Mouse (Mus musculus) liver, embryonic 12.5 days (tissue): ENCODE results near the gene Dirc2. TPM values are rescaled to one million over a fixed set of nuclear protein-coding genes. Genes with fewer than 3 reads are reported as not detected.

ENCODE experiments used
- ATAC-seq: fragments of 200-750 bp; cut with Nextera tagmentation; 2 replicates; pipeline ENCODE4 v1.8.0; 2017; ENCODE audit warnings: moderate number of reproducible peaks, mild to moderate bottlenecking, moderate library complexity
- H3K27ac ChIP-seq: fragments of 300-500 bp; sonication (generic); 2 replicates; pipeline ENCODE4 v1.5.1; 2016; ENCODE audit warnings: mild to moderate bottlenecking
- H3K27me3 ChIP-seq: fragments of 300-500 bp; sonication (generic); replicated peaks from 2 replicates; pipeline ENCODE4 v1.6.1; 2016; ENCODE audit warnings: mild to moderate bottlenecking, moderate library complexity
- H3K36me3 ChIP-seq: fragments of 300-500 bp; sonication (generic); 2 replicates; pipeline ENCODE4 v1.6.1; 2016; ENCODE audit warnings: mild to moderate bottlenecking, moderate library complexity
- H3K4me1 ChIP-seq: fragments of 300-500 bp; sonication (generic); 2 replicates; pipeline ENCODE4 v1.6.1; 2016
- H3K4me2 ChIP-seq: fragments of 300-500 bp; sonication (generic); 2 replicates; pipeline ENCODE4 v1.6.1; 2016; ENCODE audit warnings: mild to moderate bottlenecking, moderate library complexity
- H3K4me3 ChIP-seq: fragments of 300-500 bp; sonication (generic); 2 replicates; pipeline ENCODE4 v1.5.1; 2016; ENCODE audit warnings: mild to moderate bottlenecking, moderate library complexity
- H3K9ac ChIP-seq: fragments of 300-500 bp; sonication (generic); 2 replicates; pipeline ENCODE4 v1.6.1; 2016; ENCODE audit warnings: mild to moderate bottlenecking, moderate library complexity
- H3K9me3 ChIP-seq: fragments of 300-500 bp; sonication (generic); replicated peaks from 2 replicates; pipeline ENCODE4 v1.6.1; 2016; ENCODE audit warnings: mild to moderate bottlenecking, moderate library complexity
- WGBS: fragments of 180-500 bp; shearing (Covaris S2); methylation state at CpG from one replicate; pipeline ENCODE4 v1.1.7; 2016; ENCODE audit not compliant: insufficient replicate concordance; 5-methylcytosine and 5-hydroxymethylcytosine counted together
- polyA plus RNA-seq: library from polyadenylated mRNA; unstranded; fragments of >200 nt; fragmentation: Nextera tagmentation; extraction: Ambion mirVana; gene quantifications from 2 replicates; pipeline ENCODE4 v1.2.1, GENCODE M21; 2016

The Dirc2 gene
- polyA plus RNA-seq, 1 experiment from 2014 or later = 7.1 TPM

DNA sequence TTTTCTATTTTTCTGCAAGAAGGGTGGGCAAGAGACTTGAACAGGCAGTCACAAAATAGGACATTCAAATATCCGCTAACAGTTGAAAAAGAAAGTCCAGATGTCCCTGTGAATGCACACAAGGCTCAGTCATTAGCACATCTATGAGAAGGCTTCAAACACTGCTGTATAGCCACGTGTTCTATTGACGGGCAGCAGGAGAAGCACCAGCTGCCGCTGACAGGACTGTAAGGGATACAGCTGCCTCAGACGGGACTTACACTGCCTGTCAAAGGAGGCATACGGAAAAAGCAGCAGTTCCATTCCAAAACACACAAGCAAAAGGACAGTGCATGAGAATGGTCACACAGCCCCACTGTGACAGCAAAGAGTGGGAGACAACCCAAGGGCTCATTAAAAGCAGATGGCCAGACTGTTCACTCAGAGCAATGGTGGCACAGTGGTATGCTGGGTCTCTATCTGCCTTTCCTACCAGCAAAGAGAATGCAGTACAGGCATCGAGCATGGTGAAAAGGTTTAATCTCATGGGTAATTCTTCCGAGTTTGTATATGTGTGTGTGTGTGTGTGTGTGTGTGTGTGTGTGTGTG lies 39.9 kb downstream of the Dirc2 start:
- 70% methylated on average over 8 of the region's 8 CpGs for whole genome bisulfite sequencing
- Histone ChIP-seq H3K36me3 (peaks cover 31% of the 10 kb centered on the region), H3K27me3 (no peaks in the 10 kb centered on the region), H3K27ac (no peak overlapping the region), H3K4me1 (0 out of 2 replicates have a peak, but pooled peaks cover 2% of the 10 kb centered on the region), H3K9me3 (no peaks in the 10 kb centered on the region), H3K9ac (no peak overlapping the region), H3K4me3 (no peak overlapping the region), H3K4me2 (no peak overlapping the region)
- ATAC-seq = no peak

DNA sequence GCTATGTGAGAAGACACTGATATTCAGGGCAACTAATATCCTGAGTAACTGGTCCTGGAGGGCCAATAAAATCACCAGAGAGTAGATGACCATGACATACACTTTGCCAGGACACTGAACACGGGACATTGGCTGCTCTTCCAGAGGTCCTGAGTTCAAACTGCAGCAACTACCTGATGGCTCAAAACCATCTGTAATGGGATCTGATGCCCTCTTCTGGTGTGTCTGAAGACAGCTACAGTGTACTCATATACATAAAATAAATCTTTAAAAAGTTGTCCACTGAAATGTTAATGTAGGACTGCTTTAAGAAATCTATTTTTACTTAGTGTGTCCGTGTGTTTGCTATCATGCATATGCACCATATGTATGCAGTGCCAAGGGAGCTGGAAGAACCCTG lies 42.6 kb downstream of the Dirc2 start:
- Histone ChIP-seq H3K27ac (no peak overlapping the region), H3K36me3 (peaks cover 23% of the 10 kb centered on the region), H3K4me1 (no peaks in the 10 kb centered on the region), H3K9ac (no peak overlapping the region), H3K4me3 (no peak overlapping the region), H3K4me2 (no peak overlapping the region), H3K27me3 (no peaks in the 10 kb centered on the region), H3K9me3 (no peaks in the 10 kb centered on the region)
- no peak for ATAC-seq
- WGBS = 75% methylated on average over 2 of the region's 2 CpGs

GRCm38 (mm10) chr16:35724561-35724960 lies 44.6 kb downstream of the Dirc2 start:
- no peaks in the 10 kb centered on the region for H3K27me3 ChIP-seq
- H3K9me3 ChIP-seq = no peaks in the 10 kb centered on the region
- 78% methylated on average over 6 of the region's 6 CpGs for WGBS
- H3K4me3 ChIP-seq = no peak overlapping the region
- no peaks in the 10 kb centered on the region for H3K4me1 ChIP-seq
- no peak overlapping the region for H3K4me2 ChIP-seq
- no peak overlapping the region for H3K27ac ChIP-seq
- no peak for ATAC-seq
- H3K36me3 ChIP-seq = peaks cover 21% of the 10 kb centered on the region
- no peak overlapping the region for H3K9ac ChIP-seq

- H3K4me1 ChIP-seq = no peaks in the 10 kb centered on the region
- ATAC-seq = no peak
- WGBS = 72% methylated on average over 5 of the region's 5 CpGs
Measured at GRCm38 (mm10) chr16:35717761-35718160, 51.4 kb downstream of the Dirc2 start.

DNA sequence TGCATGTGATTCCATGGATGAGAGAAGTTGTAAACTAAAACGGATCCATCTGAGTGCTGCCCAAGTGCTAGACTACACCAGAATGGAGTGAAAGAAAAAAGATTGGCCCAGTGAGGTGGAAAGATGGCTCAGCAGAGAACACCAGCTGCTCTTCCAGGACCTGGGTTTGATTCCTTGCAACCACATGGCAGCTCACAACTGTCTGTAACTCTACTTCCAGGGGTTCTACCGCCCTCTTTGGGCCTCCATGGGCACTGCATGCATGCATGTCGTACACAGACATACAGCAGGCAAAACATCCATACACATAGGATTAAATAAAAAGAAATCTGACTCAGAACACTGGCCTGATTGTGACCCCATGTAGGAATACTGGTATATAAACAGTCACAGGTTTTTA lies 52.9 kb downstream of the Dirc2 start:
- Histone ChIP-seq H3K36me3 (peaks cover 28% of the 10 kb centered on the region), H3K4me2 (no peak overlapping the region), H3K4me1 (no peaks in the 10 kb centered on the region), H3K9ac (no peak overlapping the region), H3K27me3 (no peaks in the 10 kb centered on the region), H3K4me3 (no peak overlapping the region), H3K27ac (no peak overlapping the region), H3K9me3 (no peaks in the 10 kb centered on the region)
- WGBS = 76% methylated on average over 3 of the region's 3 CpGs
- no peak for ATAC-seq

More at GRCm38 (mm10) chr16:35717761-35718160, 51.4 kb downstream of the Dirc2 start:
- no peak overlapping the region for H3K4me2 ChIP-seq
- peaks cover 35% of the 10 kb centered on the region for H3K36me3 ChIP-seq
- no peak overlapping the region for H3K9ac ChIP-seq
- H3K4me3 ChIP-seq = no peak overlapping the region
- no peaks in the 10 kb centered on the region for H3K27me3 ChIP-seq
- H3K9me3 ChIP-seq = no peaks in the 10 kb centered on the region
- no peak overlapping the region for H3K27ac ChIP-seq

- Histone ChIP-seq H3K9me3 (no peaks in the 10 kb centered on the region), H3K4me3 (no peak overlapping the region), H3K36me3 (peaks cover 28% of the 10 kb centered on the region), H3K4me2 (no peak overlapping the region), H3K27ac (no peak overlapping the region), H3K27me3 (no peaks in the 10 kb centered on the region), H3K9ac (no peak overlapping the region), H3K4me1 (no peaks in the 10 kb centered on the region)
- WGBS = 81% methylated on average over 5 of the region's 5 CpGs
- ATAC-seq = no peak
Measured at GRCm38 (mm10) chr16:35715771-35716170, 53.4 kb downstream of the Dirc2 start.

DNA sequence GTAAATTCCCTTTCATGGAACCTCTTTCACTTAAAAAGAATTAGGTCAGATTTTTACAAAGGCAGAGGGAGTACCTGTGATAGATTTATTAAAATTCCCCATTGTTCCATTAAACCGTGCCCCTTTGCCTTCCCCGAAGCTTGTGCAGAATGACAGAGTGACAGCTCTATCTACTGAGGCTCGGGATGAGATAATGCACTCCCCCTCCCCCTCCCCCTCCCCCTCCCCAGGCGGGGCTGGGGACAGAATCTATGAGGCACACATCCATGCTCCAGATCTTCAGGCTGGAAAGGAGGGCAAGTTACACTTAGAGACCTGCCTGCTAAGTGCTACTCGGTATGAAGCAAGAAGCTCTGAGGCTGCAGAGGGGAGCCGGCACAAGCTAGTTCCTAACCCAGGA lies 53.8 kb downstream of the Dirc2 start:
- peaks cover 28% of the 10 kb centered on the region for H3K36me3 ChIP-seq
- no peak for ATAC-seq
- no peak overlapping the region for H3K4me2 ChIP-seq
- no peak overlapping the region for H3K9ac ChIP-seq
- no peak overlapping the region for H3K27ac ChIP-seq
- no peaks in the 10 kb centered on the region for H3K27me3 ChIP-seq
- H3K4me1 ChIP-seq = no peaks in the 10 kb centered on the region
- no peaks in the 10 kb centered on the region for H3K9me3 ChIP-seq
- H3K4me3 ChIP-seq = no peak overlapping the region
- WGBS = 47% methylated on average over 6 of the region's 6 CpGs

DNA sequence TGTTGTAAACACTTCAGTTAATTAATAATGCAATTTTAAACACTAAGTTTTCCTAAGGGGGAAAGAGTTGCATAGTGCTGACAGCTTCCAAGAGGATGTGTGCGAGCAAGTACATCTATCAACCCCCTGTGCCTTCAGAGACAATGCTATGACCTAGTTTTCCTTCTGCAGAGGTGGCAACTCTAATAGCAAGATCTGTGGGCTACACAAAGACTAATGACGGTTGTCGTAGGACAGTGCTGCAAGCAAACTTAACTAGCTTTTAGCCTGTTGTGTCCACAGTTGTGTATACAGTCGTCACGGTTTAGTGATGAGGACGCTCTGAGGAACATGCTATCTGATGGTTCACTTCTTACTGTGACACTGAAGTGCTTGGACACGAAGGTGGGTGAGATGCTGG lies 54.5 kb downstream of the Dirc2 start:
- no peaks in the 10 kb centered on the region for H3K27me3 ChIP-seq
- H3K36me3 ChIP-seq = peaks cover 28% of the 10 kb centered on the region
- H3K4me2 ChIP-seq = no peak overlapping the region
- H3K4me3 ChIP-seq = no peak overlapping the region
- H3K9me3 ChIP-seq = no peaks in the 10 kb centered on the region
- no peak for ATAC-seq
- no peak overlapping the region for H3K9ac ChIP-seq
- 86% methylated on average over 7 of the region's 7 CpGs for WGBS
- H3K27ac ChIP-seq = no peak overlapping the region
- H3K4me1 ChIP-seq = no peaks in the 10 kb centered on the region

GRCm38 (mm10) chr16:35713606-35714005 lies 55.5 kb downstream of the Dirc2 start:
- 75% methylated on average over 7 of the region's 7 CpGs for WGBS
- Histone ChIP-seq H3K4me2 (no peak overlapping the region), H3K27ac (no peak overlapping the region), H3K9me3 (no peaks in the 10 kb centered on the region), H3K36me3 (peaks cover 20% of the 10 kb centered on the region), H3K4me1 (no peaks in the 10 kb centered on the region), H3K9ac (no peak overlapping the region), H3K27me3 (no peaks in the 10 kb centered on the region), H3K4me3 (no peak overlapping the region)
- no peak for ATAC-seq

- Histone ChIP-seq H3K27ac (no peak overlapping the region), H3K4me1 (no peaks in the 10 kb centered on the region), H3K36me3 (0 out of 2 replicates have a peak, but pooled peaks cover under 1% of the 10 kb centered on the region), H3K27me3 (no peaks in the 10 kb centered on the region), H3K4me3 (no peak overlapping the region), H3K9ac (no peak overlapping the region), H3K9me3 (no peaks in the 10 kb centered on the region), H3K4me2 (no peak overlapping the region)
- 76% methylated on average over 7 of the region's 7 CpGs for WGBS
- ATAC-seq = no peak
Measured at GRCm38 (mm10) chr16:35711004-35711403, 58.2 kb downstream of the Dirc2 start.

DNA sequence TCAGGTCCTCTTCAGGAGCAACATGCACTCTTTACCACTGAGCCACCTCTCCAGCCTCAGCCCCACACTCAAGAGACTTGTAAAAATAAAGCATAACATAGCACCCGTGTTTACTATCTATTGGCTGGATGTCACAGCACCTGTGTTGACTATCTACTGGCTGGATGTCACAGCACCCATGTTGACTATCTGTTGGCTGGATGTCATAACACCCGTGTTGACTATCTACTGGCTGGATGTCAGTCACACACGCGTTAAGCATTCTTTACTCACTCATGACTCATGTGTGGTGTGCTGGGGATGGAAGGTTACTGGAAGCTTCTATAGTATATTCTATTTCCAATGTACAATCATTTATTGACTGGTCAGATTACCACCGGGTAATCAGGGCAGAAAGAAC lies 62.2 kb downstream of the Dirc2 start:
- H3K4me3 ChIP-seq = no peak overlapping the region
- ATAC-seq = no peak
- H3K9me3 ChIP-seq = no peaks in the 10 kb centered on the region
- peaks cover 21% of the 10 kb centered on the region; the same call in 1 of the 2 replicates for H3K36me3 ChIP-seq
- WGBS = 72% methylated on average over 5 of the region's 5 CpGs
- H3K4me2 ChIP-seq = no peak overlapping the region
- no peak overlapping the region for H3K27ac ChIP-seq
- H3K9ac ChIP-seq = no peak overlapping the region
- no peaks in the 10 kb centered on the region for H3K4me1 ChIP-seq
- H3K27me3 ChIP-seq = no peaks in the 10 kb centered on the region

DNA sequence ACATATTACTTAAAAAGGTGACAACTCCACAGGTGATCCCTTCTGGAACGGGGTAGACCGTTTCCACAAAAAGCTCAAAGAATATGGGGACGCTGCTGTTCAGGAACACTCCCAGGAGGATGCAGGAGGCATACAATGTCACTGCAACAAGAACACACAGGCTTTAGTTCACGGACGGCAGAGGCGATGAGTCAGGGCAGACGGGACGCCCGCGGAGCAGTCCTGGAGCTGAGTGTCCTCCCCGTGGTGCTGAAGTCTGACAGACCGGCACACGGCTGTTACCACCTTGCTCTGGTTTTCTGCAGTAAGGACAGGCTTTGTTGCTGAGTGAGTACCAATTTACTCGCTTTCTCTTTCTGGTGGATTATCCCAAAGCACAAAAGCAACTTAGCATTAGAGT lies 64.4 kb downstream of the Dirc2 start:
- Histone ChIP-seq H3K4me2 (no peak overlapping the region), H3K27ac (no peak overlapping the region), H3K36me3 (peaks cover 21% of the 10 kb centered on the region; the same call in 1 of the 2 replicates), H3K4me3 (no peak overlapping the region), H3K9me3 (no peaks in the 10 kb centered on the region), H3K4me1 (no peaks in the 10 kb centered on the region), H3K27me3 (no peaks in the 10 kb centered on the region), H3K9ac (no peak overlapping the region)
- 82% methylated on average over 14 of the region's 14 CpGs for WGBS
- ATAC-seq = no peak
